Mouse (Mus musculus): ENCODE measurements around the gene Samd11. TPM values are rescaled to one million over a fixed set of nuclear protein-coding genes. Genes with fewer than 3 reads are reported as not detected.
A peak's percentile ranks its signal among the peaks of the same experiment; 100 is the strongest.

The Samd11 gene
- polyA plus RNA-seq, 1 experiment: 0.34 TPM

DNA sequence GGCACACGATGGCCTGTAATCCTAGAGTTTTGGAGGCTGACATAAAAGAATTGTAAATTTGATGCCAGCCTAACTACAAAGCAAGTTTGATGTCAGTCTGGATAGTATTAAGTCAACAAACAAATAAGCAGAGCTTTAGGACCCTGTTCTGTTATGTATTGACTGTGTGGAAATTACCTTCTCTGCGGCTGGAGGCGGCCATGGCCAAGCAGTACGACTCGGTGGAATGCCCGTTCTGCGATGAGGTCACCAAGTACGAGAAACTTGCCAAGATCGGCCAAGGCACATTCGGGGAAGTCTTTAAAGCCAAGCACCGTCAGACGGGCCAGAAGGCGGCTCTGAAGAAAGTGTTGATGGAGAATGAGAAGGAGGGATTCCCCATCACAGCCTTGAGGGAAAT is 42.3 kb downstream of the Samd11 start:
- Histone ChIP-seq H3K27ac (ENCODE audit: insufficient read depth, low read depth, low read length) (no peak overlapping the region), H3K27me3 (ENCODE audit: control insufficient read depth, insufficient read depth, low read length) (no peaks in the 10 kb centered on the region), H3K4me1 (ENCODE audit: control insufficient read depth, insufficient read depth, insufficient read length, low read length) (no peaks in the 10 kb centered on the region), H3K4me3 (ENCODE audit: low read depth, low read length) (no peak overlapping the region), H3K36me3 (ENCODE audit: control insufficient read depth, insufficient read depth, low read length) (no peaks in the 10 kb centered on the region)
- WGBS: 91% methylated on average over 13 of the region's 13 CpGs
- TF ChIP-seq CTCF (IDR thresholded peaks at IDR 0.05; ENCODE audit: extremely low read depth, insufficient read length, insufficient replicate concordance, low read depth, low read length) (no peak), POLR2A (IDR thresholded peaks at IDR 0.05; ENCODE audit: low read depth, low read length) (no peak)

DNA sequence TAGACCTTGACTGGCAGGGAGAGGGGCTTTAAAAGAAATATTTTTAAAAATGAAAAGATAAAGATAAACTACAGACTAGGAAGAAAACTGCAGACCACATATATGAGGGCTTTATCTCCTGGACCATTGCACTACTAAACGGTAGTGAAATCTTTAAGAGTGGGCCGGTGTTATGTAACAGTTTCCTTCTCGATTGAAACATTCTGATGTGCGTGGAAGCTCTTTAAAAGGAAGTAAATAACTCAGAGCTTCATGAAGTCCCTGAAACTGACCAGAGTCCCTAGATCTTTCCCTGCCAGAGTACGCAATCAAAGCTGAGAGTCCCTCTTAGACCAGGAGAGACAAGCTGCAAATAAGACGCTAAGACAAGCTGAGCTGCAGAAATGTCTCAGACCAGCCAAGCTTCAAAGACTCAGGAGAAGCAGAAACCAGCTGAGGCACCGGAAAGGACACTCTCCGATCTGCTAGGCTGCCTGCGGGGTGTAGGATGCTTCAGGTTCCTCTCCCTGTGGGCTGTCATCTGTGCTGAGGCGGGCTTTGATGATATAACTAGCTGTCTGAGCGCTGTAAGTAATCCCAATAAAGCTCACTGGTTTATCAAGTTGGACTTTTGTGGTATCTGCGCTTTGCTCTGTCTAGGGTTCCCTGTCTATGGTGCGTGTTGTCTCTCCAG is 45.4 kb downstream of the Samd11 start:
- Histone ChIP-seq H3K4me3 (ENCODE audit: low read depth, low read length) (no peak overlapping the region), H3K27ac (ENCODE audit: insufficient read depth, low read depth, low read length) (no peak overlapping the region), H3K27me3 (ENCODE audit: control insufficient read depth, insufficient read depth, low read length) (no peaks in the 10 kb centered on the region), H3K4me1 (ENCODE audit: control insufficient read depth, insufficient read depth, insufficient read length, low read length) (no peaks in the 10 kb centered on the region), H3K36me3 (ENCODE audit: control insufficient read depth, insufficient read depth, low read length) (no peaks in the 10 kb centered on the region)
- 76% methylated on average over 13 of the region's 13 CpGs for WGBS
- no peak for TF ChIP-seq CTCF (IDR thresholded peaks at IDR 0.05; ENCODE audit: extremely low read depth, insufficient read length, insufficient replicate concordance, low read depth, low read length)
- TF ChIP-seq POLR2A (IDR thresholded peaks at IDR 0.05; ENCODE audit: low read depth, low read length): no peak

DNA sequence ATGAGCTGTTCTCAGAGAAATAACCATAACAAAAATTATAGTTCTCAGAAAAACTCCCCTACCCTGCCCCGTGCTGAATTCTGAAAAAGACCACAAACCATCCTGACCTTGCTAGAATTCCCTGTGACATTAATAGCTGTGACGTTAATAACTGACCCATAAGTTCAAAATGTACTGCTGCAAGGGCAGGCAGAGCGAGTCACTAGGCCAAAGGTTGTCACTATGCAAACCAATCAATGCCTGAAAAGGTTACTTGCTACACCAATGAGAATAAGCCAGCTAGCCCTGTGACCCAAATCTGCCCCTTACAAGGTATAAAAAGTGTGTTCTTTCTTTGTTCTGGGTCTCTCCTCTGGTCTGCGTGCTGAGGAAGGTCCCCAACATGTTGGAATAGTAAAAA is 46.6 kb downstream of the Samd11 start:
- H3K27me3 ChIP-seq (ENCODE audit: control insufficient read depth, insufficient read depth, low read length): no peaks in the 10 kb centered on the region; the same call in 1 of the 2 replicates
- H3K27ac ChIP-seq (ENCODE audit: insufficient read depth, low read depth, low read length): no peak overlapping the region
- H3K36me3 ChIP-seq (ENCODE audit: control insufficient read depth, insufficient read depth, low read length): no peaks in the 10 kb centered on the region
- H3K4me1 ChIP-seq (ENCODE audit: control insufficient read depth, insufficient read depth, insufficient read length, low read length): no peaks in the 10 kb centered on the region
- 84% methylated on average over 4 of the region's 4 CpGs for WGBS
- TF ChIP-seq CTCF (IDR thresholded peaks at IDR 0.05; ENCODE audit: extremely low read depth, insufficient read length, insufficient replicate concordance, low read depth, low read length) (no peak), POLR2A (IDR thresholded peaks at IDR 0.05; ENCODE audit: low read depth, low read length) (no peak)
- H3K4me3 ChIP-seq (ENCODE audit: low read depth, low read length): no peak overlapping the region

DNA sequence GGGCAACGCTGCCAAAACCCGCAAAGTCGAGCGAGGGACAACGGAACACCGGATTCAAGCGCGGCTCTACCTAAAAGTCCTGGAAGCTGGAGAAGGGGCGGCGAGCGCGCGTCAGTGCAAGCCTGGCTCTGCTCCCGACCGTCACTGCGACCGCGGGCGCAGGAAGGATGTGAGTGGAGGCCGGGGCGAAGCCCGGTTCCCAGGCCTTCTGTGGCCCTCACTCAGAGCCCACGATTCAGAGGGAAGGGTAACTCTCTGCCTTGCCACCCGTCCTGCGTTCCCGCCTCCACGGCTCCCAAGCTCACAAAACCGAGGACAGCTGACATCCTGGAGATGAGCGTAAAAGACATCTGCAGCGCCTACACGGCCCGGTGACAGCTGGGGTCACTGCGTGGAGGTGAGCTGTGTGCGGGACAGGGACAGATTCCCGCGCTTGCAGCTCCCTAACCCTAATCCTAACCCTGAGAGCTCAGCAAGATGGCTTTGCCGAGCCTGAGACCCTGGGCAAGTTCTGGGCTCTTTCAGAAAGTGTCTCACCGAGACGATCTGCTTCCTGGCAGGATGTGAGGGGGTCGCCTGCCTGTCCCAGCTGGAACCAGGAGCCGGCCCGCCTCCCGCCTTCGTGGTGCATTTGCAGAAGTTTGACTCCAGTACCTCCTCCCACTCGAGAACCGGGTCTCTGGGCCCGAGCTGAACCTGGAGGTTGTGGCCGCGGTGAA is 51.9 kb downstream of the Samd11 start:
- WGBS: under 1% methylated on average over 49 of the region's 49 CpGs
- peak overlapping the region; percentile 75 for H3K27ac ChIP-seq (ENCODE audit: insufficient read depth, low read depth, low read length)
- H3K4me3 ChIP-seq (ENCODE audit: low read depth, low read length): peak overlapping the region; percentile 83
- no peak for TF ChIP-seq CTCF (IDR thresholded peaks at IDR 0.05; ENCODE audit: extremely low read depth, insufficient read length, insufficient replicate concordance, low read depth, low read length)
- no peak for TF ChIP-seq POLR2A (IDR thresholded peaks at IDR 0.05; ENCODE audit: low read depth, low read length)
- no peaks in the 10 kb centered on the region; the same call in 1 of the 2 replicates for H3K27me3 ChIP-seq (ENCODE audit: control insufficient read depth, insufficient read depth, low read length)
- peaks cover 7% of the 10 kb centered on the region; the same call in 1 of the 2 replicates for H3K4me1 ChIP-seq (ENCODE audit: control insufficient read depth, insufficient read depth, insufficient read length, low read length)
- H3K36me3 ChIP-seq (ENCODE audit: control insufficient read depth, insufficient read depth, low read length): 0 out of 2 replicates have a peak, but pooled peaks cover 2% of the 10 kb centered on the region

DNA sequence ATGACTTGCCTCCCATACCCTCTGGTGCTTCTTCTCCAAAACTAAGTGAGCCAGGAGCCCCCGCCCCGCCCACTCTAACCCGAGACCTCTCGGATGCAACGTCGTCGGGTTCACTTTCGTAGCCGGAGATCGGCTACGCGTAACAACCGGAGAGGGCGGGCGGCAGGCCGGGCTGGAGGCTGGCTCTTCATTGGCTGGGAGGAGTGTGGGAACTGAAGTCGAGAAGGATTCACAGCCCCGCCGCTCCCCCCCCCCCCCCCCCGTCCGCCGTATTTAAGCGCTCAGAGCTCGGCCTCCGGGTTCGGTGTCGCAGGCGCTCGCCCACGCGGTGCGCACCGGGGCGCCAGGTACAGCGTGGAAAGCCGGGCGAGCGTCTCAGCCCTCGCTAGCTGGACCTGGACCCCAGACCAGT is 52.5 kb downstream of the Samd11 start, which contains the start of gene AW011738:
AW011738 (plus strand) TSS at position 304 of the 412 bp plus-strand sequence.
- peaks cover 7% of the 10 kb centered on the region; the same call in 1 of the 2 replicates for H3K4me1 ChIP-seq (ENCODE audit: control insufficient read depth, insufficient read depth, insufficient read length, low read length)
- under 1% methylated on average over 36 of the region's 39 CpGs for WGBS
- peak within 1 kb of the TSS; percentile 83 for H3K4me3 ChIP-seq (ENCODE audit: low read depth, low read length)
- H3K27me3 ChIP-seq (ENCODE audit: control insufficient read depth, insufficient read depth, low read length): no peaks in the 10 kb centered on the region; the same call in 1 of the 2 replicates
- H3K36me3 ChIP-seq (ENCODE audit: control insufficient read depth, insufficient read depth, low read length): 0 out of 2 replicates have a peak, but pooled peaks cover 2% of the 10 kb centered on the region
- peak within 1 kb of the TSS; percentile 75 for H3K27ac ChIP-seq (ENCODE audit: insufficient read depth, low read depth, low read length)
- no peak for TF ChIP-seq CTCF (IDR thresholded peaks at IDR 0.05; ENCODE audit: extremely low read depth, insufficient read length, insufficient replicate concordance, low read depth, low read length)
- peak; percentile 73 for TF ChIP-seq POLR2A (IDR thresholded peaks at IDR 0.05; ENCODE audit: low read depth, low read length)

DNA sequence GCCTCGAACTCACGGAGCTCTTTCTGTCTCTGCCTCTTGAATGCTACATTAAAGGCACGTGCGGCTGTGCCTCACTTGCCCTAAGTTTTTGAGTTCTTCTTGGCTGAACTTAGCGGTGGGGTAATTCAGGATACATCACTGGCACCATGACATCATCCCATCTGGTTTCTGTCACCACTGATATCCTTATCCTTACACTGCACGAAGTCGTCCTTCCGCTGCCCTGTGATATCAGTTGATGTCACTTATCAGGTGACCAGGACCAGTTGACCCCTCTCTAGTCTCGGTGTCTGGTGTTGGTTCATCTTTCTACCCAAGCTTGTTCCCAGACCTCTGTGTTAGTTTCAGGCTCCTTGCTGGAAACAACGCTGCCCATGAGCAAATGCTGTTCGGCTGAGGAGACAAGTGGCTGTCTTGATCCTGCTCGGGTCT is 53.0 kb downstream of the Samd11 start:
- Histone ChIP-seq H3K27ac (ENCODE audit: insufficient read depth, low read depth, low read length) (peak overlapping the region; percentile 75), H3K27me3 (ENCODE audit: control insufficient read depth, insufficient read depth, low read length) (no peaks in the 10 kb centered on the region; the same call in 1 of the 2 replicates), H3K36me3 (ENCODE audit: control insufficient read depth, insufficient read depth, low read length) (0 out of 2 replicates have a peak, but pooled peaks cover 2% of the 10 kb centered on the region), H3K4me1 (ENCODE audit: control insufficient read depth, insufficient read depth, insufficient read length, low read length) (peaks cover 7% of the 10 kb centered on the region; the same call in 1 of the 2 replicates), H3K4me3 (ENCODE audit: low read depth, low read length) (peak overlapping the region; percentile 83)
- TF ChIP-seq CTCF (IDR thresholded peaks at IDR 0.05; ENCODE audit: extremely low read depth, insufficient read length, insufficient replicate concordance, low read depth, low read length) (no peak), POLR2A (IDR thresholded peaks at IDR 0.05; ENCODE audit: low read depth, low read length) (no peak)
- WGBS: 40% methylated on average over 12 of the region's 12 CpGs
